Mouse (Mus musculus) heart, adult 2 months (tissue): ENCODE data around the gene Mfsd6l.

ENCODE experiments used
- CTCF ChIP-seq: fragments of 200-600 bp; IDR thresholded peaks from 2 replicates; pipeline ENCODE4 v1.8.1; 2022; ENCODE audit warnings: antibody characterized with exemption, mild to moderate bottlenecking, moderate library complexity
- EP300 ChIP-seq: fragments of 200-500 bp; IDR thresholded peaks from 2 replicates; pipeline ENCODE4 v1.6.1; 2011; ENCODE audit warnings: low read depth, low read length, control low read depth; ENCODE audit not compliant: insufficient read depth

GRCm38 (mm10) chr11:68555918-68556584, at the start of gene Mfsd6l:
- TF ChIP-seq EP300 (no peak), CTCF (no peak)
